Mouse (Mus musculus) spleen, embryonic (tissue): ENCODE measurements around the gene Cmtm7.

Source experiments
- CTCF ChIA-PET: fragments of 350-600 bp; sonication (Branson Sonifier 250); formaldehyde crosslinking; loops from one replicate; lab custom pipeline; 2022; lab: Charles Lee

The Cmtm7 gene

GRCm38 (mm10) chr9:114770224-114770623 lies 11.4 kb downstream of the Cmtm7 start:
- CTCF ChIA-PET: interaction anchor here (0.6 kb wide), 1 partner anchor 67 kb away, joined by 6 read pairs; no protein-coding TSS in a partner anchor

GRCm38 (mm10) chr9:114768066-114768465 lies 13.6 kb downstream of the Cmtm7 start:
- CTCF ChIA-PET: interaction anchor here (0.7 kb wide), 1 partner anchor 13 kb away, joined by 3 read pairs; no protein-coding TSS in a partner anchor

GRCm38 (mm10) chr9:114767507-114767906 lies 14.1 kb downstream of the Cmtm7 start:
- CTCF ChIA-PET: interaction anchor here (0.7 kb wide), 1 partner anchor 12 kb away, joined by 3 read pairs; no protein-coding TSS in a partner anchor

GRCm38 (mm10) chr9:114767030-114767429 lies 14.6 kb downstream of the Cmtm7 start:
- CTCF ChIA-PET: no interaction called here

- CTCF ChIA-PET: interaction anchor here (1.5 kb wide), 1 partner anchor 10 kb away, joined by 7 read pairs; no protein-coding TSS in a partner anchor
Measured at GRCm38 (mm10) chr9:114763341-114763740, 18.3 kb downstream of the Cmtm7 start.

- CTCF ChIA-PET: interaction anchor here (0.6 to 1.5 kb wide), 2 partner anchors 8 to 169 kb away, joined by 7 read pairs; no protein-coding TSS in a partner anchor
Measured at GRCm38 (mm10) chr9:114761848-114762247, 19.8 kb downstream of the Cmtm7 start.

- CTCF ChIA-PET: no interaction called here
Measured at GRCm38 (mm10) chr9:114760353-114760752, 21.3 kb downstream of the Cmtm7 start.

GRCm38 (mm10) chr9:114759886-114760285 lies 21.8 kb downstream of the Cmtm7 start:
- CTCF ChIA-PET: interaction anchor here (0.6 kb wide), 1 partner anchor 32 kb away, joined by 3 read pairs; no protein-coding TSS in a partner anchor

GRCm38 (mm10) chr9:114758801-114759200 lies 22.9 kb downstream of the Cmtm7 start:
- CTCF ChIA-PET: no interaction called here

- CTCF ChIA-PET: interaction anchor here (0.7 kb wide), 1 partner anchor 64 kb away, joined by 4 read pairs; no protein-coding TSS in a partner anchor
Measured at GRCm38 (mm10) chr9:114758272-114758671, 23.4 kb downstream of the Cmtm7 start.

GRCm38 (mm10) chr9:114752863-114753484 lies 28.7 kb downstream of the Cmtm7 start:
- CTCF ChIA-PET: interaction anchor here (0.7 to 1.9 kb wide), 9 partner anchors 9 to 1802 kb away, joined by 4 to 11 read pairs (median 5); no protein-coding TSS in a partner anchor

GRCm38 (mm10) chr9:114752311-114752710 lies 29.3 kb downstream of the Cmtm7 start:
- CTCF ChIA-PET: interaction anchor here (1.0 to 1.9 kb wide), 4 partner anchors 8 to 161 kb away, joined by 4 to 7 read pairs (median 5); no protein-coding TSS in a partner anchor

GRCm38 (mm10) chr9:114751582-114751981 lies 30.1 kb downstream of the Cmtm7 start:
- CTCF ChIA-PET: interaction anchor here (0.7 kb wide), 1 partner anchor 1396 kb away, joined by 3 read pairs; no protein-coding TSS in a partner anchor

- CTCF ChIA-PET: no interaction called here
Measured at GRCm38 (mm10) chr9:114747466-114747865, 34.2 kb downstream of the Cmtm7 start.

GRCm38 (mm10) chr9:114747012-114747411 lies 34.6 kb downstream of the Cmtm7 start:
- CTCF ChIA-PET: no interaction called here

GRCm38 (mm10) chr9:114745654-114746053 lies 36.0 kb downstream of the Cmtm7 start:
- CTCF ChIA-PET: interaction anchor here (0.5 kb wide), 1 partner anchor 23 kb away, joined by 4 read pairs; no protein-coding TSS in a partner anchor

GRCm38 (mm10) chr9:114745163-114745562 lies 36.5 kb downstream of the Cmtm7 start:
- CTCF ChIA-PET: interaction anchor here (0.5 to 0.6 kb wide), 2 partner anchors 22 to 189 kb away, joined by 3 to 4 read pairs; partner anchors contain the start of gene Gpd1l

GRCm38 (mm10) chr9:114742731-114743130 lies 38.9 kb downstream of the Cmtm7 start:
- CTCF ChIA-PET: no interaction called here

GRCm38 (mm10) chr9:114740336-114740735 lies 41.3 kb downstream of the Cmtm7 start:
- CTCF ChIA-PET: interaction anchor here (1.1 kb wide), 1 partner anchor 13 kb away, joined by 5 read pairs; no protein-coding TSS in a partner anchor

GRCm38 (mm10) chr9:114736442-114736841 lies 45.2 kb downstream of the Cmtm7 start:
- CTCF ChIA-PET: interaction anchor here (0.6 kb wide), 2 partner anchors 76 to 509 kb away, joined by 3 read pairs; no protein-coding TSS in a partner anchor

- CTCF ChIA-PET: no interaction called here
Measured at GRCm38 (mm10) chr9:114733238-114733637, 48.4 kb downstream of the Cmtm7 start.
